Mouse (Mus musculus): ENCODE measurements around the gene Rtp4.

Gene Rtp4

DNA sequence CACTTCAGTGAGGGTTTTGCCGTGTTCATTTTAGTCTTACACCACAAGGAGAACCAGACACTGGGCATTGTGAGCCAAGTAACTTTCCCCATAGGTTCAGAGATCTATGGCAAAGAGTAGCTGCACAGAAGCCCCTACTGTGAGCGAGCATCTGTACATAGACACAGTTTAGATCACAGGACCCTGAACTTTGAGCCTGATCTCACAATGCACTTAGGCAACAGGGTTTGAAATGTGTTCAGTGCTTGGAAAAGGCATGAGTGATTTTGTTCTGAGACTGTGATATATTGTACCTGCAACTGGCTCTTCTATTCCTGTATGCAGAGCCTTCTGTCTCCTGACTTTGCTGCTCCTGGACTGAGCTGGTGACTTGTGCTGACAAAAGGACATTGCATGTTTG is 18.8 kb upstream of the Rtp4 start:
- no peaks in the 10 kb centered on the region for H3K36me3 ChIP-seq (ENCODE audit: control insufficient read depth, insufficient read depth, low read length, poor library complexity, severe bottlenecking)
- no peaks in the 10 kb centered on the region for H3K27me3 ChIP-seq (ENCODE audit: control insufficient read depth, insufficient read depth, low read length, poor library complexity, severe bottlenecking)
- no peak for DNase-seq (ENCODE audit: low read depth, low spot score)

DNA sequence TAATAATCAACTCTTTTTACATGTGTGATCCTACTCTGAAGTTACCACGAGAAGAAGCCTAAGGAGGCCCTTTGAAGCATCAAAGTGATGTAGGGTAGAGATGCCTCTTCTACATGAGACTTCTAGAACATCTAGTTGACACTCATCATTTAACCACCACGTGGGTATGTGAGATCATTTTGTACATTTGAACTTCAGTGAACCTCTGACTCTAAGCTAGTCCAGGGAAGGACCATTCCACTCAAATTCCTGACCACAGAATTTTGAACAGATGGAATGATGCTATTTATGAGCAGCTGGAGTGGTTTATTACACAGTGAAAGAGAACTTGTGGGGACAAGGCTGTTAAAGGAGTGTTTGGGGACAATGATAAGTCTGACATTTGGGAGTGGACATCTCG is 17.6 kb upstream of the Rtp4 start:
- H3K27me3 ChIP-seq (ENCODE audit: control insufficient read depth, insufficient read depth, low read length, poor library complexity, severe bottlenecking) = no peaks in the 10 kb centered on the region
- no peak for DNase-seq (ENCODE audit: low read depth, low spot score)
- no peaks in the 10 kb centered on the region for H3K36me3 ChIP-seq (ENCODE audit: control insufficient read depth, insufficient read depth, low read length, poor library complexity, severe bottlenecking)

- Histone ChIP-seq H3K27me3 (ENCODE audit: control insufficient read depth, insufficient read depth, low read length, poor library complexity, severe bottlenecking) (no peaks in the 10 kb centered on the region), H3K36me3 (ENCODE audit: control insufficient read depth, insufficient read depth, low read length, poor library complexity, severe bottlenecking) (no peaks in the 10 kb centered on the region)
- DNase-seq (ENCODE audit: low read depth, low spot score) = no peak
Measured at GRCm38 (mm10) chr16:23503351-23503750, 16.7 kb upstream of the Rtp4 start.

DNA sequence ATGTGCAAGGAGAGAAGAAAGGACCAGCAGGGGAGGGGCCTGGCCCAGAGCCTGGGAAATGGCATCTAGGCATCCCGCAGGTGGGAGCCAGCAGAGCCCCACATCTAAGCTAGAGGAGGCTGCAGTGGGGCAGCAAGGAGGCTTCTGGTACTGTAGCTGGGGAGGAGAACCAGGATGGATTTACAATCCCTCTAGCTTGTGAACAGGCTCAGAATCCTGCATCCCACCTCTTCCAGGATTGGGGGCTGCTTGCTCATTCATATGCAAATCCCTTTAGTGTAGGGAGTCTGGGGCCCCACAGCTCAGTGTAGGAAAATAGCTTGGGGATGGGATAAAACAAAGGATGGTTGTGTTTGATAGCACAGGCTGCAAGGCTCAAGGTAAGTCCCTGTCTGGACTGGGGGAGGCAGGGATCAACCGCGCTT is 15.8 kb upstream of the Rtp4 start:
- Histone ChIP-seq H3K36me3 (ENCODE audit: control insufficient read depth, insufficient read depth, low read length, poor library complexity, severe bottlenecking) (no peaks in the 10 kb centered on the region), H3K27me3 (ENCODE audit: control insufficient read depth, insufficient read depth, low read length, poor library complexity, severe bottlenecking) (no peaks in the 10 kb centered on the region)
- no peak for DNase-seq (ENCODE audit: low read depth, low spot score)

DNA sequence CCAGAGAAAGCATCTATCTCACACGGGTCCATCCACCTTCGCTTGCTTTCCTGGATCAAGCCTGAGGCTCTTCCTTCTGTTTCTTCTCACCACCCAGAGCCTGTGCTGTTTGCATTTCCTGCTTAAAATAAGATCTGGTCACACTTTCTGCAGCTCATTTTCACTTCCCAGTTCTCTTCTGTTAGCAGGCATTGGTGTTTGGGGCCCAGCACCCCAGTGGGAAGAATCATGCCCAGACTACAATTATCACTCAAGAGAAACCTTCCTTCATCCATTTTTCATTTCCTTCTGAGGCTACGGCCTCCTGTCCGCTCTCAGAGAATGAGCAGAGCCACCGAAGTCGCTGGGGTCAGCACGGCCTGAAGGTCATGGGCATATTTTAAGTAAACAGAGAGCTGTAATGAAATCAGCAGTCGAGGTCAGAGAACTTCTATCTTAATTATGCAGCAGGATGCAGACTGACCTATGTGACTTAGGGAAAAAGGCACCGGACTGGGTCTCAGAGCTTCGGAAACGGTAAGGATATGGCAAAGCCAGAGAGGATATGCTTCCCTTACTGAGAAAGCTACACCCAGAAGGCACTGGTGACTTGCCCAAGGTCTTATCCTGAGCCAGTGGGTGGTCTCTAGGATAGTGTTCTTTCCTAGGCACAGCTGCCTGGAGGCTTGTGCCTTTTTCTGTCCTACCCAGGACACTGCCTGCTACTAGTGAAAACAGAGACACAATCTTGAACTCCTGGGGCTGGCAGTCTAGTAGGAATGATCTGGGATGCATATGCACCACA is 14.0 kb upstream of the Rtp4 start:
- Histone ChIP-seq H3K27me3 (ENCODE audit: control insufficient read depth, insufficient read depth, low read length, poor library complexity, severe bottlenecking) (no peaks in the 10 kb centered on the region), H3K36me3 (ENCODE audit: control insufficient read depth, insufficient read depth, low read length, poor library complexity, severe bottlenecking) (no peaks in the 10 kb centered on the region)
- peak; percentile 21 for DNase-seq (ENCODE audit: low read depth, low spot score)

- Histone ChIP-seq H3K36me3 (ENCODE audit: control insufficient read depth, insufficient read depth, low read length, poor library complexity, severe bottlenecking) (no peaks in the 10 kb centered on the region), H3K27me3 (ENCODE audit: control insufficient read depth, insufficient read depth, low read length, poor library complexity, severe bottlenecking) (no peaks in the 10 kb centered on the region)
- no peak for DNase-seq (ENCODE audit: low read depth, low spot score)
Measured at GRCm38 (mm10) chr16:23511166-23511935, 8.7 kb upstream of the Rtp4 start.

DNA sequence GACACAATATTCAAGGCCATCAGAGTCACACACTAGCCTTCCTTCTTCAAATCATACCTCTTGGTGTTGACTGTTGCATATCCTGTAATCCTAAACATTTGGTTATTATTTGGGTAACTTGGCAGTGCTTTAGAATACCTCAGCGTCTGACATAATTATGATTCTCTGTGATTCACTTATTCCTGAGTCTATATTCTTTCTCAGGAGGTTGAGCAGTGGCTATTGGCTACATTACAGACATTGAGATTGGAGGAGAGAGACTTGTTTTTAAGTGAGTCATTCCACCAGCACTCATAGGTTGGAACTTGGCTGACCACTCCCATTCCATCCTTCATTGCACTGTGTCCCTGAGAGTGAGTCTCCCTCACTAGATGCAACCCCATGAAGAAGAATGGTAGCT is 6.7 kb upstream of the Rtp4 start:
- no peak for DNase-seq (ENCODE audit: low read depth, low spot score)
- Histone ChIP-seq H3K27me3 (ENCODE audit: control insufficient read depth, insufficient read depth, low read length, poor library complexity, severe bottlenecking) (no peaks in the 10 kb centered on the region), H3K36me3 (ENCODE audit: control insufficient read depth, insufficient read depth, low read length, poor library complexity, severe bottlenecking) (no peaks in the 10 kb centered on the region)

DNA sequence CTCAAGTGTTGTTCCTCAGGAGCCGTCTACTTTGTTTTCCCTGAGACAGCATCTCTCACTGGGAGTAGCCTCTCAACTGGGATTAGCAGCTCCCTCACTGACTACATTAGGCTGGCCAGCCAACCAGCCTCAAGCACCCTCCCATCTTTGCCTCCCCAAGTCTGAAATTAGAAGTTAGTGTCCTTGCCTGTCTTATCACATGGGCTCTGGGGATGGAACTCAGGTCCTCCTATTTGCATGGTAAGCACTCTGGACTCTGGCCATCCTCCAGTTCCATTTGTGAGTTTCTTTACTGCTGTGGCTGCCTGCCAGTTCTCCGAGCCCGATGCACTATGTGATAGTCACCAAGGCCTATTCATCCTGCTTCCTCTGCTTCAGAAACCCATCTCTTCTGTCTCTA is 4.3 kb upstream of the Rtp4 start:
- no peak for DNase-seq (ENCODE audit: low read depth, low spot score)
- no peaks in the 10 kb centered on the region for H3K36me3 ChIP-seq (ENCODE audit: control insufficient read depth, insufficient read depth, low read length, poor library complexity, severe bottlenecking)
- H3K27me3 ChIP-seq (ENCODE audit: control insufficient read depth, insufficient read depth, low read length, poor library complexity, severe bottlenecking) = no peaks in the 10 kb centered on the region

GRCm38 (mm10) chr16:23516606-23517005 is 3.5 kb upstream of the Rtp4 start:
- Histone ChIP-seq H3K36me3 (ENCODE audit: control insufficient read depth, insufficient read depth, low read length, poor library complexity, severe bottlenecking) (no peaks in the 10 kb centered on the region), H3K27me3 (ENCODE audit: control insufficient read depth, insufficient read depth, low read length, poor library complexity, severe bottlenecking) (no peaks in the 10 kb centered on the region)
- DNase-seq (ENCODE audit: low read depth, low spot score) = no peak

DNA sequence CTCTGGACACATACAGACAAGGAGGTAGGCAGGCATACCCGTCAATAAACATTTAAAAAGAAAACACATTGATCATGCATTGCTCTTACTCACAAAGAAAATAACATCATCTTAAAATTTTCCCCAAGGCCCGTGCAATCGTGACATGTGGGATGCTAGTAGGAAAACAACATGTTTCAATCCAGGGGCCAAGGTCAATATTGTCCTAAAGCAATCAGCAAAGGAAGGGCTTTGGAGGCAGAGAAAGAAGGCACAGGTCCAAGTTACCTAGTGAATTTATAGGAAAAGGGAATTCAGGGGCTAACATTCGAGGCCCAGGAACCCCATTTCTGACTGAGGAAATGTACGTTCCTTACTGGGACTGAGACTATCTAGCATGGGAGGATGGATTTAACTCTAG is 2.9 kb upstream of the Rtp4 start:
- H3K36me3 ChIP-seq (ENCODE audit: control insufficient read depth, insufficient read depth, low read length, poor library complexity, severe bottlenecking) = no peaks in the 10 kb centered on the region
- DNase-seq (ENCODE audit: low read depth, low spot score) = no peak
- H3K27me3 ChIP-seq (ENCODE audit: control insufficient read depth, insufficient read depth, low read length, poor library complexity, severe bottlenecking) = no peaks in the 10 kb centered on the region

- no peaks in the 10 kb centered on the region for H3K27me3 ChIP-seq (ENCODE audit: control insufficient read depth, insufficient read depth, low read length, poor library complexity, severe bottlenecking)
- DNase-seq (ENCODE audit: low read depth, low spot score) = no peak
- H3K36me3 ChIP-seq (ENCODE audit: control insufficient read depth, insufficient read depth, low read length, poor library complexity, severe bottlenecking) = no peaks in the 10 kb centered on the region
Measured at GRCm38 (mm10) chr16:23517754-23518566, 2.1 kb upstream of the Rtp4 start.

DNA sequence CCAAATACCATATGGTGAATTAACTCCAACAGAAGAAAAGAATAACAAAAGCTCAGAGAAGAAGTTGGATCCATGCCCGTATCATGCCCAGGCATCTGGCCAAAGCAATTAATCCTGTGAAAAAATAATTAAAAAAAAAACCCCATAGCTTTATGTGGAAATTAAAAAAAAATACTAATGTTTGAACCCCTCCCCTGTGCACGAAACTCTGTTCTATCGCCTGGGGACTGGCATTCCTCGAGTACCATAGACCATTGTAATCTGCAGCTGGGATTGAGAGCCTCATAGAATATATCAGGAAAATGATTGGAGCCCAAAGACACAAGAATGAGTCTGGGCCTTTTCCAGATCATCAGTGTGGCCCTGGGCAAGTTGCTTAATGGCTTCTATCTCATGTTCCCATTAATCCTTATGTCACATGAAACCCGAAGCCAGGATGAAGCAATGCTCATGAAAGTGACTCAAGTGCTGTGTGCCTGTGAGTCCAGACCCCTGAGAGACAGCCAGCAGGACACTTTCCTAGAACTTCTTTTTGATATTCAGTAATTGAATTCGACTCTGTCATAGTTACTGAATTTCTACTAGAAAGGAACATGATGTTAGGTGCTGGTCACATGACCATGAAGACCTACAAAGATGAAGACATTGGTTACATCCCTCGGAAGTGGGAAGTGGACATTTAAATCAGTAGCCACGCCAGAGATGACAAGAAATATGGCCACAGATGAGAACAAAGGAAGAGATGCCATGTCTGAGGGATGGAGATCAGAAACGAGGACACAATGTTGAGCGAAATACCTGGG is 1.3 kb upstream of the Rtp4 start:
- Histone ChIP-seq H3K36me3 (ENCODE audit: control insufficient read depth, insufficient read depth, low read length, poor library complexity, severe bottlenecking) (no peaks in the 10 kb centered on the region), H3K27me3 (ENCODE audit: control insufficient read depth, insufficient read depth, low read length, poor library complexity, severe bottlenecking) (no peaks in the 10 kb centered on the region)
- no peak for DNase-seq (ENCODE audit: low read depth, low spot score)

DNA sequence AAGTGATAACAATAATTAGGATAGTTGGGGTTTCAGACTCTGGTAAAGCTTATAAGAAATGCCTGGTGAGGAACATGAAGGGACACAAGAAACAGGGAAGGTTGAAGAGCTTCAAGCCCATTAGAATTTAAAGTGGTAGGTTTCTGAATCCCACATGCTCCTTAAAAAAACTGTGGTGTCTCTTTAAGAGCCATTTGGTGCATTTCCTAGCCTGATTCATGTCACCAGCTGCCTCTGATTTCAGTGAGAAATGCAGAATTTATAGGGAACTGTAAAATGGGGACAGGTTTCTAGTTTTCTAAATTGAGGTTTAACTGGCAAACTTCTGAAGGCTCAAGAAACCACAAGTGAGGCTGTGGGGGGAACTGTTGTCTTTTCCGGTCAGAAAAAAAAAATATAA is 320 bp upstream of the Rtp4 start:
- no peak for DNase-seq (ENCODE audit: low read depth, low spot score)
- no peaks in the 10 kb centered on the region for H3K27me3 ChIP-seq (ENCODE audit: control insufficient read depth, insufficient read depth, low read length, poor library complexity, severe bottlenecking)
- no peaks in the 10 kb centered on the region for H3K36me3 ChIP-seq (ENCODE audit: control insufficient read depth, insufficient read depth, low read length, poor library complexity, severe bottlenecking)

GRCm38 (mm10) chr16:23521092-23521491 is 1.0 kb downstream of the Rtp4 start:
- DNase-seq (ENCODE audit: low read depth, low spot score) = no peak
- Histone ChIP-seq H3K27me3 (ENCODE audit: control insufficient read depth, insufficient read depth, low read length, poor library complexity, severe bottlenecking) (no peaks in the 10 kb centered on the region), H3K36me3 (ENCODE audit: control insufficient read depth, insufficient read depth, low read length, poor library complexity, severe bottlenecking) (no peaks in the 10 kb centered on the region)
